Mouse (Mus musculus) embryo, embryonic 11 days (tissue): Measurements from ENCODE around the gene Maats1.
"Not testable (repeated sequence)": the region's sequence is repeated elsewhere in the genome, so short reads cannot be mapped to it uniquely, and the experiment has no call there.

Experiments used
- DNase-seq: peaks from one replicate; pipeline ENCODE4 v3.0.0-alpha.2; 2015

Gene Maats1

GRCm38 (mm10) chr16:38346529-38347325 lies 4.8 kb upstream of the Maats1 start, which contains the start of the genes Cox17 and Gm21987:
Cox17 (plus strand) TSS chr16:38346991.
Gm21987 (plus strand) TSS chr16:38347040.
- peak; percentile 97 for DNase-seq

- peak; percentile 81 for DNase-seq
These were observed 3.2 kb upstream of the Maats1 start for GRCm38 (mm10) chr16:38344941-38345725.

- not testable (repeated sequence) for DNase-seq
These were observed 3.9 kb downstream of the Maats1 start for GRCm38 (mm10) chr16:38338077-38338476.

- no peak for DNase-seq
These were observed 7.5 kb downstream of the Maats1 start for GRCm38 (mm10) chr16:38334431-38334830.

GRCm38 (mm10) chr16:38329340-38329739 lies 12.6 kb downstream of the Maats1 start:
- DNase-seq: no peak

GRCm38 (mm10) chr16:38326778-38327397 lies 15.1 kb downstream of the Maats1 start:
- no peak for DNase-seq

- DNase-seq: no peak
These were observed 17.6 kb downstream of the Maats1 start for GRCm38 (mm10) chr16:38324311-38324710.

GRCm38 (mm10) chr16:38321452-38321935 lies 20.4 kb downstream of the Maats1 start:
- peak; percentile 78 for DNase-seq

- DNase-seq: no peak
These were observed 22.9 kb downstream of the Maats1 start for GRCm38 (mm10) chr16:38319087-38319486.

GRCm38 (mm10) chr16:38318492-38318891 lies 23.5 kb downstream of the Maats1 start:
- no peak for DNase-seq

GRCm38 (mm10) chr16:38308195-38308594 lies 33.7 kb downstream of the Maats1 start:
- DNase-seq: no peak

GRCm38 (mm10) chr16:38307651-38308050 lies 34.3 kb downstream of the Maats1 start:
- DNase-seq: no peak

GRCm38 (mm10) chr16:38307221-38307605 lies 34.7 kb downstream of the Maats1 start:
- peak; percentile 44 for DNase-seq

GRCm38 (mm10) chr16:38306571-38307220 lies 35.2 kb downstream of the Maats1 start:
- peak; percentile 39 for DNase-seq

- DNase-seq: no peak
These were observed 37.3 kb downstream of the Maats1 start for GRCm38 (mm10) chr16:38304460-38305194.

- DNase-seq: no peak
These were observed 39.6 kb downstream of the Maats1 start for GRCm38 (mm10) chr16:38302367-38302766.

- no peak for DNase-seq
These were observed 43.5 kb downstream of the Maats1 start for GRCm38 (mm10) chr16:38298410-38298809.

- DNase-seq: no peak
These were observed 46.5 kb downstream of the Maats1 start for GRCm38 (mm10) chr16:38295349-38295930.

- no peak for DNase-seq
These were observed 47.1 kb downstream of the Maats1 start, which contains the start of gene Nr1i2 for GRCm38 (mm10) chr16:38294685-38295348. Nr1i2 (minus strand) TSS chr16:38294824.

- DNase-seq: no peak
These were observed 51.8 kb downstream of the Maats1 start for GRCm38 (mm10) chr16:38290151-38290550.

- no peak for DNase-seq
These were observed 53.1 kb downstream of the Maats1 start for GRCm38 (mm10) chr16:38288851-38289250.
